16 mouse cellular contexts compared by ENCODE assay signal in genomic region chr9:106466721-106467120, GRCm38 (mm10).
DNase-seq lines count a peak whose midpoint lies in the region; ATAC-seq lines count a peak whose summit lies in the region.
"Had no signal": no experiment of that assay in that cellular context is flagged by ENCODE, and none has a peak within 500 bp of the region (broad histone marks: within the 10 kb centered on the region; RNA-seq: fewer than 3 reads in every experiment).

No protein-coding gene starts in this region.

- peak; percentile 20 for DNase-seq in cerebellum, adult 11 months
- no peak for DNase-seq in cerebellum, adult 18-20 months
- peak; percentile 32 for DNase-seq in cerebellum, adult 8-10 months
- peak; percentile 1 for DNase-seq in kidney, adult 9 months
- no peak for DNase-seq in kidney, adult 8-10 months
- DNase-seq: adrenal gland, adult 8-10 months; adrenal gland, postnatal 14 days; adrenal gland, postnatal 36 days; B cell, adult 2 months; embryo, embryonic 11 days had no signal

- no peak for ATAC-seq in cerebellum, adult (ENCODE audit: insufficient number of reproducible peaks, low FRiP score, low TSS enrichment)
- ATAC-seq: activated CD4-positive, CD25-positive, alpha-beta regulatory T cell, adult 4 months; CD4-positive, CD25-positive, alpha-beta regulatory T cell, adult 4 months; forebrain, embryonic 14.5 days; forebrain, embryonic 16.5 days; Patski had no signal

Comparison
In these comparisons a context has a peak if more than half of its experiments do, and no peak if none do; other contexts are left out.
1. DNase-seq: peak in cerebellum, adult 11 months (single experiment), cerebellum, adult 8-10 months (single experiment) and kidney, adult 9 months (single experiment); none in cerebellum, adult 18-20 months (0 of 2) and kidney, adult 8-10 months (0 of 2).